Mouse (Mus musculus) cerebellum, adult 2 months (tissue): Measurements from ENCODE around the gene Aldh5a1.

Experiments used
- CTCF ChIP-seq: fragments of 200-500 bp; IDR thresholded peaks from 2 replicates; pipeline ENCODE4 v1.5.1; 2011; ENCODE audit warnings: low read depth, mild to moderate bottlenecking, control low read depth, low read length, moderate library complexity, borderline replicate concordance; ENCODE audit not compliant: insufficient read depth
- POLR2A ChIP-seq: fragments of 200-500 bp; IDR thresholded peaks from 2 replicates; pipeline ENCODE4 v1.6.1; 2011; ENCODE audit warnings: low read length, control low read depth, borderline replicate concordance; ENCODE audit not compliant: insufficient read depth

- no peak for TF ChIP-seq POLR2A
- peak; percentile 45; the same call in 1 of the 2 replicates for TF ChIP-seq CTCF
These were observed 17.0 kb downstream of the Aldh5a1 start for GRCm38 (mm10) chr13:24920333-24920977.
